Mouse (Mus musculus) cortical plate, adult 2 months (tissue): ENCODE measurements at regions not wholly inside any gene's neighbourhood (a gene's known extent, or its start where the extent isn't known, plus 50 kb on each side); places are given as distances from the start of the nearest gene placed in this dataset.

ENCODE experiments used
- CTCF ChIP-seq: fragments of 200-500 bp; IDR thresholded peaks from 2 replicates; pipeline ENCODE4 v1.5.1; 2011; ENCODE audit warnings: mild to moderate bottlenecking, control low read depth, low read length; ENCODE audit not compliant: insufficient read depth; ENCODE audit errors: extremely low read depth
- POLR2A ChIP-seq: fragments of 200-500 bp; IDR thresholded peaks from 2 replicates; pipeline ENCODE4 v1.6.1; 2011; ENCODE audit warnings: mild to moderate bottlenecking, low read length, control low read depth; ENCODE audit not compliant: insufficient read depth; ENCODE audit errors: extremely low read depth

DNA sequence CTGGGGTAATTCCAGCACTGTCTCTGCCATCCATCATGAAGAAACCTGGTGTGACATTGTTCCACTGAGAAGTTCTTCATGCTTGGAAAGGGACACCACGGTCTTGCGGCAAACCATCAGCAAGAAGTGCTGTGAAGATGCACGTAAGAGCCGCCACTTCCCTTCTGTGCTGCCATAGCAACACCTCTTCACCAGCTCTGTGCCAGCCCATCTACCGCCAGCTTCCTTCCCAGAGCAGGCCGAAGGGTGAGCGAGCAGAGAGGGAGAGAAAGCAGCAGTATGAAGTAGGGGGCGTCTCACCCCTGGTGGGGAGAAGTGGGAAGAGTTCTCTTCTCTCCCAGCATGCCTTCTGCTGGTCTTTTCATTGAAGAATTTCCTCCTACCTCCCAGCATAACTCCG lies 84.8 kb upstream of the Zfp637 start:
- no peak for TF ChIP-seq CTCF
- no peak for TF ChIP-seq POLR2A
